Mouse (Mus musculus): ENCODE results near the gene Cat. TPM values are rescaled to one million over a fixed set of nuclear protein-coding genes. Genes with fewer than 3 reads are reported as not detected.
A peak's percentile ranks its signal among the peaks of the same experiment; 100 is the strongest.

Cat gene
- polyA plus RNA-seq, 1 experiment from 2014 or later: 101 TPM

- Histone ChIP-seq H3K27me3 (no peaks in the 10 kb centered on the region), H3K9me3 (no peaks in the 10 kb centered on the region), H3K4me1 (no peaks in the 10 kb centered on the region), H3K4me3 (no peak overlapping the region), H3K9ac (replicated peaks) (no peak overlapping the region), H3K36me3 (peaks cover 41% of the 10 kb centered on the region), H3K4me2 (replicated peaks) (no peak overlapping the region), H3K27ac (replicated peaks) (no peak overlapping the region)
- ATAC-seq (ENCODE audit: low FRiP score, low read depth): no peak
- WGBS: 93% methylated on average over 2 of the region's 2 CpGs
Observed at GRCm38 (mm10) chr2:103476180-103476579, 8.8 kb downstream of the Cat start.

- Histone ChIP-seq H3K9ac (replicated peaks) (no peak overlapping the region), H3K4me2 (replicated peaks) (no peak overlapping the region), H3K4me3 (no peak overlapping the region), H3K36me3 (peaks cover 61% of the 10 kb centered on the region), H3K27ac (replicated peaks) (no peak overlapping the region), H3K4me1 (no peaks in the 10 kb centered on the region), H3K9me3 (no peaks in the 10 kb centered on the region), H3K27me3 (no peaks in the 10 kb centered on the region)
- WGBS: 97% methylated on average over 3 of the region's 3 CpGs
- no peak for ATAC-seq (ENCODE audit: low FRiP score, low read depth)
Observed at GRCm38 (mm10) chr2:103473362-103473761, 11.6 kb downstream of the Cat start.

DNA sequence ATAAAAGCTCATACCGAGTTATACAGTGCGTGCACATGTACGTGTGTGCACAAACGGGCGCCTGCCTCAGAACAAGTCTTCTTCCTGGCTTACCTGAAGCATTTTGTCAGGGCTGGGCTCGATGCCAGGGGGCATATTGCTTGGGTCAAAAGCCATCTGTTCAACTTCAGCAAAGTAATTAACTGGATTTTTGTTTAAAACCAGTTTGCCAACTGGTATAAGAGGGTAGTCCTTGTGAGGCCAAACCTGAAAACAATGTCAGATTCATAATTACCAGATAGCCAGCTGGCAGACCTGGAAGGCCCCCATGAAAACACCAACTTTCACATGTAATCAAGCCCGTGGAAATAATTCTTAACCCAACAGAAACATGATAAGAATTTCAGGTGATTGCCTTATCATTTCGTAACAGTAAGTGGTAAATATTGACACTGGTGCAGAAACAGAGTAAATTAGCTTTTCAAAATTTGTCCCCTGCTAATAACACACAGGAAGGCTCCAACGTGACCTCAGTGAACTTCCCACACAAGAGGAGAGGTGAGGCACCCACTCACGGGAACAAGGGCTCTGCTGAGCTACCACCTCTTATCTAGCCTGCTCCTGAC lies 17.9 kb downstream of the Cat start:
- Histone ChIP-seq H3K9me3 (no peaks in the 10 kb centered on the region), H3K36me3 (peaks cover 69% of the 10 kb centered on the region), H3K4me3 (no peak overlapping the region), H3K4me1 (no peaks in the 10 kb centered on the region), H3K9ac (replicated peaks) (no peak overlapping the region), H3K4me2 (replicated peaks) (no peak overlapping the region), H3K27ac (replicated peaks) (no peak overlapping the region), H3K27me3 (no peaks in the 10 kb centered on the region)
- 92% methylated on average over 10 of the region's 10 CpGs for WGBS
- no peak for ATAC-seq (ENCODE audit: low FRiP score, low read depth)

- no peak overlapping the region for H3K9ac ChIP-seq (replicated peaks)
- WGBS: 90% methylated on average over 3 of the region's 3 CpGs
- peaks cover 73% of the 10 kb centered on the region for H3K36me3 ChIP-seq
- no peak overlapping the region for H3K4me3 ChIP-seq
- no peaks in the 10 kb centered on the region for H3K9me3 ChIP-seq
- no peak overlapping the region for H3K27ac ChIP-seq (replicated peaks)
- no peak overlapping the region for H3K4me2 ChIP-seq (replicated peaks)
- H3K27me3 ChIP-seq: no peaks in the 10 kb centered on the region
- no peaks in the 10 kb centered on the region for H3K4me1 ChIP-seq
- ATAC-seq (ENCODE audit: low FRiP score, low read depth): no peak
Observed at GRCm38 (mm10) chr2:103466272-103466671, 18.7 kb downstream of the Cat start.

GRCm38 (mm10) chr2:103465429-103465828 lies 19.5 kb downstream of the Cat start:
- Histone ChIP-seq H3K4me1 (no peaks in the 10 kb centered on the region), H3K4me2 (replicated peaks) (no peak overlapping the region), H3K9me3 (no peaks in the 10 kb centered on the region), H3K27me3 (no peaks in the 10 kb centered on the region), H3K36me3 (peaks cover 71% of the 10 kb centered on the region), H3K27ac (replicated peaks) (no peak overlapping the region), H3K9ac (replicated peaks) (no peak overlapping the region), H3K4me3 (no peak overlapping the region)
- WGBS: 95% methylated on average over 11 of the region's 11 CpGs
- no peak for ATAC-seq (ENCODE audit: low FRiP score, low read depth)

GRCm38 (mm10) chr2:103464524-103464923 lies 20.4 kb downstream of the Cat start:
- H3K9me3 ChIP-seq: no peaks in the 10 kb centered on the region
- H3K4me1 ChIP-seq: no peaks in the 10 kb centered on the region
- no peak overlapping the region for H3K9ac ChIP-seq (replicated peaks)
- no peaks in the 10 kb centered on the region for H3K27me3 ChIP-seq
- H3K27ac ChIP-seq (replicated peaks): no peak overlapping the region
- H3K4me3 ChIP-seq: no peak overlapping the region
- no peak overlapping the region for H3K4me2 ChIP-seq (replicated peaks)
- no peak for ATAC-seq (ENCODE audit: low FRiP score, low read depth)
- H3K36me3 ChIP-seq: peaks cover 71% of the 10 kb centered on the region
- WGBS: 98% methylated on average over 8 of the region's 8 CpGs

DNA sequence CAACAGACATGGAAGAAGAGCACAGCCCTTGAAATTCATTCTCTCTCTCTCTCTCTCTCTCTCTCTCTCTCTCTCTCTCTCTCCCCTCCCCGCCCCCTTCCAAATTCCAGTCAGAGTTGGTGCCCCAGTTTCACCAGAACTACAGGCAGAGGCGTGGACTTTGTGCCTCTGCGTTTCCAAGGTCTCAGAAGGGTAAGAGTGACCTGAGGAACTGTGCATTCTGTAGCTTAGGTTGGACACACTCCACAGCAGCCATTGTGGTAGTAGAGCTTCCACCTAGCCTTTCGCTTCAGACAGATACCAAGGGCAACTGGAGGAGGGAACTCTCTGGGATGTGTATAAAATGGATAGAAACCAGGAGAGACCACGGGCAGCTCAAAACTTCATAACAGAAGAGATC lies 22.2 kb downstream of the Cat start:
- ATAC-seq (ENCODE audit: low FRiP score, low read depth): no peak
- H3K36me3 ChIP-seq: peaks cover 83% of the 10 kb centered on the region
- no peaks in the 10 kb centered on the region for H3K9me3 ChIP-seq
- H3K9ac ChIP-seq (replicated peaks): no peak overlapping the region
- no peaks in the 10 kb centered on the region for H3K4me1 ChIP-seq
- 92% methylated on average over 5 of the region's 5 CpGs for WGBS
- no peak overlapping the region for H3K4me2 ChIP-seq (replicated peaks)
- H3K4me3 ChIP-seq: no peak overlapping the region
- no peaks in the 10 kb centered on the region for H3K27me3 ChIP-seq
- H3K27ac ChIP-seq (replicated peaks): no peak overlapping the region

DNA sequence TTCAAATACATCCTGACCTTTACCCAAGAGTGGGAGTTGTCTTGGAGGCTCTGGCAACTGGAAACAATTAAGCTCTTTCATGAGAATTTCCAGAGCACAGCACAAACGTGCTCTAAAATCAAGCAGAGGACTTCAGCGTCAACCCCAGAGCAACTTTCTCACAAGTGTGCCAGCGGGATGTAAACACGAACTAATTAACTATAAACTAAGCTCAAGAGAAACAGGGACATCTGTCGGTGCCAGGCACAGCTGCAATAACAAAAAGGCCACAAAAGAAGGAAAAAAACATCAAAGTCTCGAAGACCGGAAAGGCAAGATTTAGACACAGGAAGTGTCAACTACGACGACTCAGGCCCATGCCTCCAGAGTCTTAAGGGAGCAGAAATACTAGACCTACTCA lies 23.2 kb downstream of the Cat start:
- Histone ChIP-seq H3K9me3 (no peaks in the 10 kb centered on the region), H3K36me3 (peaks cover 77% of the 10 kb centered on the region), H3K9ac (replicated peaks) (no peak overlapping the region), H3K27me3 (no peaks in the 10 kb centered on the region), H3K27ac (replicated peaks) (0 out of 2 replicates have a peak overlapping the region, but pooled peaks have one; percentile 8), H3K4me1 (no peaks in the 10 kb centered on the region), H3K4me2 (replicated peaks) (no peak overlapping the region), H3K4me3 (no peak overlapping the region)
- 56% methylated on average over 9 of the region's 9 CpGs for WGBS
- ATAC-seq (ENCODE audit: low FRiP score, low read depth): no peak

- Histone ChIP-seq H3K27ac (replicated peaks) (no peak overlapping the region), H3K4me1 (no peaks in the 10 kb centered on the region), H3K36me3 (peaks cover 75% of the 10 kb centered on the region), H3K9ac (replicated peaks) (no peak overlapping the region), H3K4me2 (replicated peaks) (no peak overlapping the region), H3K9me3 (no peaks in the 10 kb centered on the region), H3K4me3 (no peak overlapping the region), H3K27me3 (no peaks in the 10 kb centered on the region)
- ATAC-seq (ENCODE audit: low FRiP score, low read depth): no peak
- 85% methylated on average over 8 of the region's 8 CpGs for WGBS
Observed at GRCm38 (mm10) chr2:103461210-103461609, 23.8 kb downstream of the Cat start.

- H3K27ac ChIP-seq (replicated peaks): no peak overlapping the region
- H3K4me3 ChIP-seq: no peak overlapping the region
- no peak overlapping the region for H3K9ac ChIP-seq (replicated peaks)
- WGBS: 95% methylated on average over 10 of the region's 10 CpGs
- H3K4me2 ChIP-seq (replicated peaks): no peak overlapping the region
- H3K9me3 ChIP-seq: no peaks in the 10 kb centered on the region
- no peak for ATAC-seq (ENCODE audit: low FRiP score, low read depth)
- peaks cover 79% of the 10 kb centered on the region for H3K36me3 ChIP-seq
- H3K27me3 ChIP-seq: no peaks in the 10 kb centered on the region
- H3K4me1 ChIP-seq: no peaks in the 10 kb centered on the region
Observed at GRCm38 (mm10) chr2:103459069-103459468, 25.9 kb downstream of the Cat start.

- Histone ChIP-seq H3K4me3 (no peak overlapping the region), H3K36me3 (peaks cover 87% of the 10 kb centered on the region), H3K4me1 (no peaks in the 10 kb centered on the region), H3K27me3 (no peaks in the 10 kb centered on the region), H3K9me3 (no peaks in the 10 kb centered on the region), H3K9ac (replicated peaks) (no peak overlapping the region), H3K4me2 (replicated peaks) (no peak overlapping the region), H3K27ac (replicated peaks) (no peak overlapping the region)
- 94% methylated on average over 7 of the region's 7 CpGs for WGBS
- ATAC-seq (ENCODE audit: low FRiP score, low read depth): no peak
Observed at GRCm38 (mm10) chr2:103457628-103458027, 27.3 kb downstream of the Cat start.

DNA sequence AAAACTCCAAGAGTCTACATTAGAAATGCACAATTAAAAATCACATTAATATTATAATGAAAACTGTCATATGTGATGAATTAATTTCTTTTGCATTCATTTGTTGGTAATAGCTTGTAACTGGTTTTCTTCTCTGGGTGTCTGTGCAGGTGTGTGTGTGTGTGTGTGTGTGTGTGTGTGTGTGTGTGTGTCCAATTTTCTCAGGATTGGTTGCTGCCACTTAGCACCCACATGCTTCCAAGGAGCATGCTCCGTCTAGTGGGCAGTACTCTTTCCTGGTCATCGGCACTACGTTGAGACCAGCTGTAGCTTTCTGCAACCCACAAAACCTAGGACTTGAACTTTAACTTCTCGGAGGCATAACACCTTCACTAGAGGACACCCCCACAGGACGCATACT lies 27.9 kb downstream of the Cat start:
- Histone ChIP-seq H3K9ac (replicated peaks) (no peak overlapping the region), H3K9me3 (no peaks in the 10 kb centered on the region), H3K4me1 (no peaks in the 10 kb centered on the region), H3K4me2 (replicated peaks) (no peak overlapping the region), H3K36me3 (peaks cover 84% of the 10 kb centered on the region), H3K27ac (replicated peaks) (no peak overlapping the region), H3K4me3 (no peak overlapping the region), H3K27me3 (no peaks in the 10 kb centered on the region)
- ATAC-seq (ENCODE audit: low FRiP score, low read depth): peak; percentile 12; the same call in 1 of the 2 replicates
- WGBS: 89% methylated on average over 5 of the region's 5 CpGs

GRCm38 (mm10) chr2:103456646-103457045 lies 28.3 kb downstream of the Cat start:
- peak; percentile 69; the same call in 1 of the 2 replicates for ATAC-seq (ENCODE audit: low FRiP score, low read depth)
- Histone ChIP-seq H3K4me1 (no peaks in the 10 kb centered on the region), H3K27me3 (no peaks in the 10 kb centered on the region), H3K9ac (replicated peaks) (no peak overlapping the region), H3K36me3 (peaks cover 80% of the 10 kb centered on the region), H3K4me2 (replicated peaks) (no peak overlapping the region), H3K27ac (replicated peaks) (no peak overlapping the region), H3K4me3 (no peak overlapping the region), H3K9me3 (no peaks in the 10 kb centered on the region)
- 25% methylated on average over 10 of the region's 10 CpGs for WGBS

Data from midbrain, embryonic 12.5 days (tissue).